Comparison of ENCODE assay signal across 9 mouse cellular contexts in genomic region chr13:113265257-113265656, GRCm38 (mm10). TPM values are rescaled to one million over a fixed set of nuclear protein-coding genes. Genes with fewer than 3 reads are reported as not detected.
DNase-seq lines count a peak whose midpoint lies in the region; ATAC-seq and TF ChIP-seq lines count a peak whose summit lies in the region.
"Had no signal": no experiment of that assay in that cellular context is flagged by ENCODE, and none has a peak within 500 bp of the region (broad histone marks: within the 10 kb centered on the region; RNA-seq: fewer than 3 reads in every experiment).

No protein-coding gene starts in this region.

- peaks cover 6% of the 10 kb centered on the region; the same call in 1 of the 2 replicates for H3K4me1 ChIP-seq in heart, embryonic 16.5 days (ENCODE audit: control insufficient read depth, insufficient read depth, low read length)
- H3K4me1 ChIP-seq in MEL (ENCODE audit: control insufficient read depth in 1 of 2, insufficient read depth in 2 of 2, low read length in 2 of 2) = no peaks in the 10 kb centered on the region
- H3K4me1 ChIP-seq: liver, embryonic 13.5 days had no signal

- H3K9ac ChIP-seq in heart, embryonic 16.5 days (ENCODE audit: low read length) = peak overlapping the region; percentile 20; the same call in 1 of the 2 replicates
- H3K9ac ChIP-seq in MEL (ENCODE audit: control insufficient read depth, low read depth, low read length, poor library complexity, severe bottlenecking) = no peak overlapping the region
- H3K9ac ChIP-seq: liver, embryonic 13.5 days had no signal

- H3K4me2 ChIP-seq in heart, embryonic 16.5 days (ENCODE audit: low read depth, low read length) = peak overlapping the region; percentile 28; the same call in 1 of the 2 replicates
- H3K4me2 ChIP-seq: liver, embryonic 13.5 days had no signal

- H3K9me3 ChIP-seq in heart, embryonic 16.5 days (replicated peaks; ENCODE audit: control insufficient read depth, low read length) = no peaks in the 10 kb centered on the region
- no peaks in the 10 kb centered on the region for H3K9me3 ChIP-seq in MEL (replicated peaks; ENCODE audit: insufficient read depth, low read length)
- H3K9me3 ChIP-seq: liver, embryonic 13.5 days had no signal

- no peak for ATAC-seq in heart, embryonic 16.5 days (replicated peaks; ENCODE audit: extremely low read depth, insufficient read depth, low FRiP score)
- ATAC-seq in frontal cortex, adult (ENCODE audit: low TSS enrichment) = peak; percentile 60

- peak in 2 of 3 experiments; percentile 29 to 34; a peak in 4 of 6 replicates for TF ChIP-seq CTCF in MEL (IDR thresholded peaks at IDR 0.05 in 2 of 3, conservative IDR thresholded peaks at IDR 0.05 in 1 of 3; ENCODE audit: control insufficient read depth in 1 of 3, insufficient read depth in 1 of 3, low read depth in 2 of 3, low read length in 3 of 3, poor library complexity in 1 of 3, severe bottlenecking in 1 of 3)

- peak; percentile 7; the same call in 1 of the 2 replicates for TF ChIP-seq RAD21 in MEL (IDR thresholded peaks at IDR 0.05; ENCODE audit: low read depth, low read length)

- no peak for TF ChIP-seq EP300 in MEL (IDR thresholded peaks at IDR 0.05; ENCODE audit: low read depth in 1 of 2, low read length in 2 of 2)

- intact Hi-C loops in left cerebral cortex, postnatal 36 days (cut with DNase I) = loop anchor here (5.0 kb wide), 3 partner anchors 218 to 402 kb away; partner anchors contain the start of genes Gpx8 and Snx18

- no peak for DNase-seq in heart, adult 9 months (ENCODE audit: low spot score in 2 of 2)
- DNase-seq in 416B (ENCODE audit: low read depth) = peak; percentile 25
- no peak for DNase-seq in MEL (ENCODE audit: low read depth, low spot score)
- DNase-seq in left cerebral cortex, postnatal 36 days (ENCODE audit: low spot score in 2 of 2) = peak; percentile 10 to 47
- peak; percentile 74 for DNase-seq in right cerebral cortex, postnatal 14 days
- no peak for DNase-seq in spleen, adult 12 weeks (ENCODE audit: low spot score)
- DNase-seq: liver, embryonic 13.5 days had no signal

- H3K4me3 ChIP-seq in heart, embryonic 16.5 days (ENCODE audit: low read length) = no peak overlapping the region
- H3K4me3 ChIP-seq in MEL (ENCODE audit: control insufficient read depth in 1 of 2, insufficient read depth in 1 of 2, low read depth in 2 of 2, low read length in 2 of 2) = no peak overlapping the region
- H3K4me3 ChIP-seq: liver, embryonic 13.5 days had no signal

- H3K27me3 ChIP-seq in heart, embryonic 16.5 days (ENCODE audit: control insufficient read depth, insufficient read depth, low read length) = no peaks in the 10 kb centered on the region
- H3K27me3 ChIP-seq in MEL (ENCODE audit: control insufficient read depth in 1 of 2, insufficient read depth in 2 of 2, low read length in 2 of 2) = no peaks in the 10 kb centered on the region
- H3K27me3 ChIP-seq: liver, embryonic 13.5 days had no signal

- no peak overlapping the region for H3K27ac ChIP-seq in heart, embryonic 16.5 days (ENCODE audit: low read length)
- no peak overlapping the region for H3K27ac ChIP-seq in MEL (ENCODE audit: control insufficient read depth, low read depth, low read length)
- H3K27ac ChIP-seq: liver, embryonic 13.5 days had no signal

- H3K79me2 ChIP-seq in MEL (ENCODE audit: control insufficient read depth, insufficient read depth, low read length, poor library complexity) = no peaks in the 10 kb centered on the region

- WGBS in heart, embryonic 16.5 days = 22% methylated on average over 13 of the region's 13 CpGs

- no peak for TF ChIP-seq POLR2A in MEL (IDR thresholded peaks at IDR 0.05; ENCODE audit: control insufficient read depth in 1 of 2, insufficient read depth in 1 of 2, low read depth in 1 of 2, low read length in 2 of 2, poor library complexity in 1 of 2)

- H3K36me3 ChIP-seq in heart, embryonic 16.5 days (ENCODE audit: control insufficient read depth, insufficient read depth) = no peaks in the 10 kb centered on the region
- no peaks in the 10 kb centered on the region for H3K36me3 ChIP-seq in MEL (ENCODE audit: control insufficient read depth in 1 of 2, insufficient read depth in 2 of 2, low read length in 2 of 2)
- H3K36me3 ChIP-seq: liver, embryonic 13.5 days had no signal

TF ChIP-seq in MEL, 35 proteins besides CTCF, POLR2A, EP300 and RAD21:
- TF ChIP-seq SIN3A (IDR thresholded peaks at IDR 0.05; ENCODE audit: low read length) = no peak
- no peak for TF ChIP-seq NRF1 (IDR thresholded peaks at IDR 0.05; ENCODE audit: insufficient read depth, low read depth, low read length, poor library complexity, severe bottlenecking)
- no peak for TF ChIP-seq NELFE (IDR thresholded peaks at IDR 0.05; ENCODE audit: low read depth, low read length)
- TF ChIP-seq MAX (IDR thresholded peaks at IDR 0.05; ENCODE audit: low read length) = no peak
- TF ChIP-seq USF1 (IDR thresholded peaks at IDR 0.05; ENCODE audit: low read depth, low read length) = no peak
- no peak for TF ChIP-seq HCFC1 (IDR thresholded peaks at IDR 0.05; ENCODE audit: low read depth, low read length)
- TF ChIP-seq SMC3 (IDR thresholded peaks at IDR 0.05; ENCODE audit: low read depth, low read length) = no peak
- TF ChIP-seq MYC (IDR thresholded peaks at IDR 0.05; ENCODE audit: low read depth, low read length) = no peak
- TF ChIP-seq ELF1 (IDR thresholded peaks at IDR 0.05; ENCODE audit: low read depth, low read length) = no peak
- no peak for TF ChIP-seq BHLHE40 (IDR thresholded peaks at IDR 0.05; ENCODE audit: borderline replicate concordance, low read depth, low read length)
- no peak for TF ChIP-seq POLR2AphosphoS5 (IDR thresholded peaks at IDR 0.05; ENCODE audit: borderline replicate concordance, low read depth, low read length)
- no peak for TF ChIP-seq MXI1 (IDR thresholded peaks at IDR 0.05; ENCODE audit: low read depth, low read length)
- no peak for TF ChIP-seq ZMIZ1 (IDR thresholded peaks at IDR 0.05; ENCODE audit: low read depth, low read length)
- no peak for TF ChIP-seq E2F4 (IDR thresholded peaks at IDR 0.05; ENCODE audit: borderline replicate concordance, low read depth, low read length)
- TF ChIP-seq ETS1 (IDR thresholded peaks at IDR 0.05; ENCODE audit: low read depth, low read length) = no peak
- TF ChIP-seq CHD1 (IDR thresholded peaks at IDR 0.05; ENCODE audit: low read depth, low read length) = no peak
- no peak for TF ChIP-seq JUND (IDR thresholded peaks at IDR 0.05; ENCODE audit: low read depth, low read length)

RNA-seq across cellular contexts. Expression of gene BC067074, which starts 27.7 kb away (rescaled TPM):
- polyA plus RNA-seq in heart, embryonic 16.5 days (2015; fragmentation: Nextera tagmentation; extraction: Ambion mirVana) = 2.1 and 2.7 TPM in 2 replicates
- not detected in 2 replicates for total RNA-seq in MEL (2012; rRNA removed)
- polyA plus RNA-seq in MEL (2012; ENCODE audit: insufficient read depth in 1 of 2, insufficient read length in 2 of 2, low read depth in 1 of 2, low replicate concordance in 2 of 2, missing spikeins in 1 of 2) = not detected
- total RNA-seq in left cerebral cortex, postnatal 36 days (2021) = 1 to 10 TPM in 1 of 2 experiments, under 1 TPM in 1; 0.88 to 1.1 TPM

RNA-seq across cellular contexts. Expression of gene Gzmk, which starts 39.5 kb away (rescaled TPM):
- polyA plus RNA-seq in heart, embryonic 16.5 days (2015; fragmentation: Nextera tagmentation; extraction: Ambion mirVana) = not detected in 2 replicates
- not detected in 2 replicates for total RNA-seq in MEL (2012; rRNA removed)
- not detected for polyA plus RNA-seq in MEL (2012; ENCODE audit: insufficient read depth in 1 of 2, insufficient read length in 2 of 2, low read depth in 1 of 2, low replicate concordance in 2 of 2, missing spikeins in 1 of 2)
- under 1 TPM in 1 of 2 experiments, not detected in 1; 0.52 TPM for total RNA-seq in left cerebral cortex, postnatal 36 days (2021)
- polyA plus RNA-seq: liver, embryonic 13.5 days had no signal

RNA-seq across cellular contexts. Expression of gene Esm1, which starts 55.8 kb away (rescaled TPM):
- polyA plus RNA-seq in heart, embryonic 16.5 days (2015; fragmentation: Nextera tagmentation; extraction: Ambion mirVana) = 1.9 and 2.5 TPM in 2 replicates
- not detected in 2 replicates for total RNA-seq in MEL (2012; rRNA removed)
- not detected for polyA plus RNA-seq in MEL (2012; ENCODE audit: insufficient read depth in 1 of 2, insufficient read length in 2 of 2, low read depth in 1 of 2, low replicate concordance in 2 of 2, missing spikeins in 1 of 2)
- under 1 TPM; 0.25 to 0.32 TPM for total RNA-seq in left cerebral cortex, postnatal 36 days (2021)

Comparison
In these comparisons a context has a peak if more than half of its experiments do, and no peak if none do; other contexts are left out.
1. DNase-seq: peak in 416B (single experiment), left cerebral cortex, postnatal 36 days (2 of 2) and right cerebral cortex, postnatal 14 days (single experiment); none in heart, adult 9 months (0 of 2), MEL (single experiment) and spleen, adult 12 weeks (single experiment).